Mouse (Mus musculus): ENCODE results near the gene Muc3.
"Not testable (repeated sequence)": the region's sequence is repeated elsewhere in the genome, so short reads cannot be mapped to it uniquely, and the experiment has no call there.

Gene Muc3

GRCm38 (mm10) chr5:137122686-137123193 is 26.4 kb downstream of the Muc3 start:
- DNase-seq (ENCODE audit: low spot score in 2 of 2), result peak; percentile 73 to 75

GRCm38 (mm10) chr5:137121280-137121679 is 27.8 kb downstream of the Muc3 start:
- DNase-seq (ENCODE audit: low spot score in 2 of 2), result no peak

GRCm38 (mm10) chr5:137118878-137119277 is 30.2 kb downstream of the Muc3 start:
- DNase-seq (ENCODE audit: low spot score in 2 of 2), result no peak

- DNase-seq (ENCODE audit: low spot score in 2 of 2), result not testable (repeated sequence)
Observed at GRCm38 (mm10) chr5:137117994-137118393, 31.1 kb downstream of the Muc3 start.

GRCm38 (mm10) chr5:137116987-137117386 is 32.1 kb downstream of the Muc3 start:
- no peak for DNase-seq (ENCODE audit: low spot score in 2 of 2)

GRCm38 (mm10) chr5:137115866-137116847 is 33.0 kb downstream of the Muc3 start, which contains the start of gene Trim56:
Gene Trim56 (minus strand): TSS chr5:137116209.
- DNase-seq (ENCODE audit: low spot score in 2 of 2), result no peak

GRCm38 (mm10) chr5:137114891-137115561 is 34.1 kb downstream of the Muc3 start:
- DNase-seq (ENCODE audit: low spot score in 2 of 2), result no peak

GRCm38 (mm10) chr5:137111542-137112408 is 37.3 kb downstream of the Muc3 start:
- no peak for DNase-seq (ENCODE audit: low spot score in 2 of 2)

- DNase-seq (ENCODE audit: low spot score in 2 of 2), result no peak
Observed at GRCm38 (mm10) chr5:137110863-137111262, 38.3 kb downstream of the Muc3 start.

GRCm38 (mm10) chr5:137109941-137110593 is 39.1 kb downstream of the Muc3 start:
- DNase-seq (ENCODE audit: low spot score in 2 of 2), result no peak

GRCm38 (mm10) chr5:137108111-137108510 is 41.0 kb downstream of the Muc3 start:
- DNase-seq (ENCODE audit: low spot score in 2 of 2), result no peak

- DNase-seq (ENCODE audit: low spot score in 2 of 2), result no peak
Observed at GRCm38 (mm10) chr5:137107670-137108069, 41.5 kb downstream of the Muc3 start.

- peak; percentile 77 to 87 for DNase-seq (ENCODE audit: low spot score in 2 of 2)
Observed at GRCm38 (mm10) chr5:137107024-137107423, 42.1 kb downstream of the Muc3 start.

GRCm38 (mm10) chr5:137106434-137106833 is 42.7 kb downstream of the Muc3 start:
- DNase-seq (ENCODE audit: low spot score in 2 of 2), result no peak

- DNase-seq (ENCODE audit: low spot score in 2 of 2), result no peak
Observed at GRCm38 (mm10) chr5:137103969-137104368, 45.2 kb downstream of the Muc3 start.

- peak in 1 of 2 experiments; percentile 15 for DNase-seq (ENCODE audit: low spot score in 2 of 2)
Observed at GRCm38 (mm10) chr5:137102575-137103522, 46.3 kb downstream of the Muc3 start.

- DNase-seq (ENCODE audit: low spot score in 2 of 2), result no peak
Observed at GRCm38 (mm10) chr5:137102078-137102477, 47.0 kb downstream of the Muc3 start.

GRCm38 (mm10) chr5:137100660-137101059 is 48.5 kb downstream of the Muc3 start:
- DNase-seq (ENCODE audit: low spot score in 2 of 2), result no peak

GRCm38 (mm10) chr5:137098418-137098817 is 50.7 kb downstream of the Muc3 start:
- DNase-seq (ENCODE audit: low spot score in 2 of 2), result no peak

GRCm38 (mm10) chr5:137096037-137096436 is 53.1 kb downstream of the Muc3 start:
- DNase-seq (ENCODE audit: low spot score in 2 of 2), result no peak

Data from cerebellum, postnatal 4 days (tissue).